Mouse (Mus musculus) c-Kit-positive CD71-negative TER-119-negative erythroid progenitor cells, embryonic 14.5 days (primary cell): ENCODE data around the gene Eif2b2.
A peak's percentile ranks its signal among the peaks of the same experiment; 100 is the strongest.

ENCODE experiments used
- DNase-seq: peaks from one replicate; pipeline ENCODE4 v3.0.0-alpha.2; 2013; ENCODE audit warnings: low read depth

Gene Eif2b2

GRCm38 (mm10) chr12:85193923-85194622, 25.2 kb upstream of the Eif2b2 start:
- no peak for DNase-seq

GRCm38 (mm10) chr12:85194623-85195018, 24.7 kb upstream of the Eif2b2 start:
- no peak for DNase-seq

- no peak for DNase-seq
Observed at GRCm38 (mm10) chr12:85195086-85195485, 24.2 kb upstream of the Eif2b2 start.

- no peak for DNase-seq
Observed at GRCm38 (mm10) chr12:85196191-85196590, 23.1 kb upstream of the Eif2b2 start.

- no peak for DNase-seq
Observed at GRCm38 (mm10) chr12:85197371-85197770, 21.9 kb upstream of the Eif2b2 start.

DNA sequence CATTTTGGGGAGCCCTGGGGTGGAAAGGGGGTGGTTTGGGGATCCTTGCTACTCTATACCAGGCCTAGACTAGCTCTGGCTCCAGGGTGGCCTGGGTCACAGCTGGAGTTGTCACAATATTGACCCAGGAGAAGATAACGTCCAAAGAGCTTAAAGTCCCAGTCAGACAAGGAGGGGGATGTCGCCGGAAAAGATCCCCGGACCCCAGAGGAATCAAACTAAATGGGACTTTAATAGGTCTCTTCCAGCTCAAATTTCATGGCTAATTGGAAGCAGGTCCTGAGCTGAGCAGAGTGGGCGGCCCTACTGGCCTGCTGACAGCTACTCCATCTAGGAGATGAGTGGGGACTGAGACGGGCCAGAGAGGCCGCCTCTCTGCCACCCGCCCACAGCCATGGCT, 21.3 kb upstream of the Eif2b2 start:
- no peak for DNase-seq

DNA sequence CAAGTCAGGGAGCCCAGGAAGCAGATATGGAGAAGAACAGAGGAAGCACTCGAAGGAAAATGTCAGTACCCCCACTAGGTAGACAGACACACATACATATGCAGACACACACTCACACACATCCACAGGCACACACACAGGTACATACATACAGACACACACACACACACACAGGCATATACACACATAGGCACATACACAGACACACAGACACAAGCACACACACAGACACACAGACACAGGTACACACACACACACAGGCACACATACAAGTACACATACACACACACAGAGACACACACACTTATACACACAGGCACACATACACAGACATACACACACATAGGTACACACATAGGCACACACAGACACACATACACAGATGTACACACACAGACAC, 19.3 kb upstream of the Eif2b2 start:
- no peak for DNase-seq

- no peak for DNase-seq
Observed at GRCm38 (mm10) chr12:85200929-85201829, 18.1 kb upstream of the Eif2b2 start.

DNA sequence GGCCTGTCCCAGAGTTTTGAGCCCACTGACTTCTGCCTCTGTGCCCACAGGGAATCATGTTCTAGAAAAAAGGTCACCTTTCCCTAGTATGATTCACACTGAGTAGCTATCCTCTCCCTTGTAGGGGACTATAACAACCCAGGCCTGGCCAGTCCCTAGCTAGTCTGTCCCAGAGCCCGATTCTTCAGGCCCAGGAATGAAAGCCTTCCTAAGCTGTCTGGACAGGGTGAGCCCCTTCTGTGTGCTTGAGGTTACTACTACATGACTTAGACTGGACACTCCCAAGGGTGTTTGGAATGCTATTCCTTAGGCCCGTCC, 17.5 kb upstream of the Eif2b2 start:
- no peak for DNase-seq

DNA sequence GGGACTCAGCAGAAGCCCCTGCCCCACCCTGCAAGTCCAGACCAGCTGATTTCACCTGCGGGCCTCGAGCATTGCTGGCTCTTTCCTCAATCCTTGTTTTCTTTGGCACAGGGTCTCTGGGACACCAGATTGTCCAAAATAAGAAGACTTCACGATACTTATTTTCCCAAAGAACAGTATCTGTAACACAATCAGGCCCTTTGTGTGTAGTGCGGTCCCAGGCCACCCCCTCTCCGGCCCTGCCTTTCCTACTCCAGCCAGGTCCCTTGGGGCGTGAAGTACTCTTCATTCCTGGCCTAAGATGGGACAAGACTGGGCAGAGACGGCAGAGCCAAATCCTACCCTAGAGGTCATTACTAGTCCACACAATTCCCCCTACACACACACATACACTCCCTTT, 17.1 kb upstream of the Eif2b2 start:
- DNase-seq = no peak

DNA sequence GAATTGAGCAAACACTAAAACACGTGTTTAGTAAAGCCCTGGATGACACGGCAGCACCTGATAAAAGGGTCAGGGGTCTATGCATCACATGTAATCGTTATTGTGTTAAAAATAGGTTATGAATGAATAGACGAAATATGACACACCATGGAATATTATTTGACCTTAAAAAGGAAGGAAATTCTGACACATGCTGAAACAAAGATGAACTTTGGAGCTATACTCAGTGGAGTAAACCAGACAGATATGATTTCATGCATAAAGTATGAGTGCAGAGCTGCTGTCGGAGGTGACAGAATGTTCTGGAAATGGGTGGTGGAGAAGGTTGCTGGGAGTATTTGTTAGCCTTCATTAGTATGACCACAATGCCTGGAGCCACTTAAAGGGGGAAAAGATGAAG, 15.6 kb upstream of the Eif2b2 start:
- no peak for DNase-seq

DNA sequence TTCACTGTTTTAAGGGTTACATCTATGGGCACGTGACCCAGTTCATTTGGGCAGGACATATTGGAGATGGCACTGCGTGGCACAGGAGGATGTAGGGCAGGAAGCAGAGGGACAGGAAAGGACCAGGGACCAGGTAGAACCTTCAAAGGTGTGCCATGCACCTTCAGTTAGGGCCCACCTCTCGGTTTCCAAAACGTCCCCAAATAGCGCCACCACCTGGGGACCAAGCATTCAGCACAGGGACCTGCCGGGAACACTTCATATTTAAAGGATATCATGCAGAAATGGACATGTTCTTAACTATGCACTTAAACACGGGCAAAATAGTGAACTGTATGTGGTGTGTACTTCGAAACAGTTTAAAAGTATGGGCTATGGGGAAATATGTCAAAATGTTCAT, 15.2 kb upstream of the Eif2b2 start:
- DNase-seq = no peak

GRCm38 (mm10) chr12:85205425-85205824, 13.9 kb upstream of the Eif2b2 start:
- DNase-seq = no peak

DNA sequence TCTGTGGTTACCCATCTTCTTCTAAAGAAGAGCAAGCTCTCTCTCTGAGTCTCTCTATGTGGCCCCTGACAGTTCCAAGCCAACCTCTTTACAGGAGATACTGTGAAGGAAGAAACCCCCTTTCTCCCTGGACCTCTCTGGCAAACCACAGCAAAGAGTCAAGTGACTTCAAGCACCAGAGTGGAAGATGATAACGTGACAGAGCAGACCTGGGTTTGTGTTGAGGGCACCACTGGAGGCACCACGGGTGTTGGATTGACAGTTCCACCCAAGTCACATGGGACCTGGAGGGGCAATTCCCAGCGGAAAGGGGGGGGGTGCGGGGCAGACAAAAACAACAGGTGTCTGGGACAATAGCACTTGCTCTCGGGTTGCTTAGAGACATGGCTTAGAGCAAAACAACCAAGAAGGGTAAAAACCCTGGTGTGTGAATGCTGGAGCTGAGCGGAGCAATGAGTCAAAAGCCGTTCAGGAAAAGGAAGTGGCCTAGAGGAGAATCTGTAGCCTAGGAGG, 10.5 kb upstream of the Eif2b2 start:
- DNase-seq = no peak

- DNase-seq = no peak
Observed at GRCm38 (mm10) chr12:85215031-85215430, 4.2 kb upstream of the Eif2b2 start.

GRCm38 (mm10) chr12:85217733-85218310, 1.5 kb upstream of the Eif2b2 start:
- DNase-seq = no peak

GRCm38 (mm10) chr12:85219905-85220290, 617 bp downstream of the Eif2b2 start:
- DNase-seq = peak; percentile 42

DNA sequence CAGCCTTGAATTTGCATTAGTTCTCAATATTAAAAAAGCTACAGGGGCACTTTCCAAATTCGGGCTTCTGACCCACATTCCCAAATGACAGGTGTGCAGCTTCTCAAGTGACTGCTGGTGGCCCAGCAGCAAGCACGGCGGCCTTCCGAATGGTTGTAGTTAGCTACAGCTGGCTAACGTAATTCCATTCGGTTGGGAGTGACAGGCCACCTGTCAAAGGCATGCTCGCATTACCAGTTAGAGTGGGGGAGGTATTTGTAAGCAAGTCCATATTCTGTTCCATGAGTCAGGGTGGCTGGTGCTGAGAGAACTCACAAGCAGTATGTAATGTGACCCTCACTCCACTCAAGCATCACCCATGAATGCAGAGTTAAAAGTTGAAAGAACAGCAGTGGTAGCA, 7.9 kb downstream of the Eif2b2 start:
- no peak for DNase-seq

- DNase-seq = no peak
Observed at GRCm38 (mm10) chr12:85227876-85228599, 8.8 kb downstream of the Eif2b2 start.

- no peak for DNase-seq
Observed at GRCm38 (mm10) chr12:85233376-85234358, 14.4 kb downstream of the Eif2b2 start.

- DNase-seq = no peak
Observed at GRCm38 (mm10) chr12:85237553-85237952, 18.3 kb downstream of the Eif2b2 start.
